Mouse (Mus musculus): Measurements from ENCODE around the gene Prdx2.
A peak's percentile ranks its signal among the peaks of the same experiment; 100 is the strongest.

The Prdx2 gene

DNA sequence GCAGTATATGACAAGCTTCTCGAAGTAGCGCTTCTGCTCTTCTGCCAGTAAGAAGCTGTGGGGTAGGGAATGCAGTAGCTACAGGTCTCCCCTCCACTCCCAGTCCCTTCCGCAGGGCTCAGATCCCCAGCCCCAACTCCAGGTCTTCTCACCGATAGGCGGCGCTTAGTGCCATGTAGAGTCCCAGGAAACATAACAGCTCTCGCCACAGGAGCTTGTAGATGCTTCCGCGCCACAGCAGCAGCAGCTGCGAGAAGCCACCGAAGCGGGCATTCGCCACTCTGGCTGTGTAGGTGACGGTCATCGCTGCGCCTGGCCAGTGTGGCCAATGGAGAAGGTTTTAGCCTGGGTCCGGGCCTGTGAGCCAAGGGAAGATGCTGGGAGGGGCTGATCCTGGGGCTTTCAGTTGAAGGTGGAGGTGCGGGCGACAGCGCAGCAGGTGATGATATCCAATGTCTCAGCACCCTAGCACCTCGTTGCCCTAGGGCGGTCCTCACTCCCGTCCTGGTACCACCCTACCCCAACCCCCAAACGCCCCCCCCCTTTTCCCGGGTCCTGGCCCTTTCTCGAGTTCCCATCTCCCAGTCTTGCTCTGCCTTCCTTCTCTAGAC is 43.9 kb downstream of the Prdx2 start:
- peak; percentile 75 for DNase-seq

DNA sequence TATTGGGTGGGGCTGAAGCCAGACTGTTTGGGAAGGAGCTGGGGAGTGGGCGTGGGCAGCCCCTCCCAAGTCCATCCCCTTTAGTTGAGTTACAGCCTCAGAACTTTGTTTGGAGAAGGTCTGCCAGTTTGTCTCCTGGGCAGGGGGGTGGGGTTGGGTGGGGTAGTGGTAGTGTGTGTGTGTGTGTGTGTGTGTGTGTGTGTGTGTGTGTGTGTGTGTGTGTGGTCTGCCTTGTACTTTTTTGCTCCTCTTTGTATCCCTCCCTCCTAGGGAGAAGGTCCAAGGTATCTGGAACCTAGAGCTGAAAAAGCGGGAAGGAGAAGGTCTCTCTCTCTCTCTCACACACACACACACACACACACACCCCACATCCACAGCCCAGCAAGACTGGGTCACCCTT is 45.0 kb downstream of the Prdx2 start, which contains the start of gene Best2:
Best2 (minus strand) TSS at position 101 of the 400 bp plus-strand sequence.
- no peak for DNase-seq

DNA sequence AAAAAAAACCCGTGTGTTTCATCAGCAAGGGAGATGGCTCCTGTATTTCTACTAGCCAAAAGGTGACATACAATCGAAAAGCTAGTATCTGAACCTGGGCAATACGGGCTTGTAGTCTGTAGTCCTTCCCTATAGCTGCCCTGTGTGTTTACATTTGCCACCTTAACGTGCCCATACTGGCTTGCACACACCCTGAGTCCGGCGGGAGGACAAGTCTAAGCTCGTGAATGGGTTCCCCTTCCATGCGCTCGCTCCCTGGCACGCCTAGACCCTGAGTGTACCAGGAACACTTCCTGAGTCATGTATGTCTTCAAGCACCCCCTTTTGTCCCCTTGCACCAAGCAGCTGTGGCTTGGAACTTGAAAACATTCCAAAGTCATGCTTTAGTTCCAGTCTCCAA is 47.3 kb downstream of the Prdx2 start:
- DNase-seq, result no peak

DNA sequence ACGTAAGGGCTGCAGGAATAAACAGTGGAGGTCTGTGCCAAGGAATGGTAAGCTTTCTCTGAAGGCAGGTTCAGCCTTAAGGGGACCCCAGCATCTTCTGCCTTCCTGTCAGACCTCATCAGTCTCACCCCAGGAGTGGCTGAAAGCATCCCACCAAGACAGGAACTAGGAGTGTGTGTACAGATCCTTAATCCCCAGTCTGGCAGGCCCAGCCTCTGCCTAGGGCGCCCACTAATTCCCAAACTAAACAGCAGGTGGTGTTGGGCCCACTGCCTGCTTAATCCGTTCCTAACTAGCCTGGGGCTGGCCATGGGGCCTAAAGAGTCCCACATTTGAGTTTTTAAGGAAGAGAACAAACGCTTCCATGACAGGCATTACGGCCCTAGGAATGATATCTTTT is 47.8 kb downstream of the Prdx2 start:
- no peak for DNase-seq

DNA sequence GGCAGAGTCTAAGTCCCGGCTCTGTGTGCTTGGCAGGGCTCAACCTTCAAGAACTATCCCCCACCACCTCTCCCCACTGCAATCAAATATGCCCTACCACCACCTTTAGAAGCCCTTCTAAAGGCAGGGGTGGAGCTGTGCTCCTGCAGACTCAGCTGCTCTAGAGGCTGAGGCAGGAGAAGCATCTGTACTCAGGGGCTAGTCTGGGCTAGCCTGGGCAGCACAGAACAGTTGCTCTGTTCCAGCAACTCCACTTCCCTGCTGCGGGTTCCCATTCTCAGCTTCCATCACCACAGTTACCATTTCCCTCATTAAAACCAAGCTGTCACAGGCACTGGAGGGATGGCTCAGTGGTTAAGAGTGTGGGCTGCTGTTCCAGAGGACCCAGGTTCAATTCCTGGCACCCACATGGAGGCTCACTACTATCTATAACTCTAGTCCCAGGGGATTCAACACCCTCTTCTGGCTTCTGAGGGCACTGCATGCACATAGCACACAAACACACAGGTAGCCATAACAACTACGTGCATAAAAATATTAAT is 52.2 kb downstream of the Prdx2 start:
- DNase-seq, result no peak

DNA sequence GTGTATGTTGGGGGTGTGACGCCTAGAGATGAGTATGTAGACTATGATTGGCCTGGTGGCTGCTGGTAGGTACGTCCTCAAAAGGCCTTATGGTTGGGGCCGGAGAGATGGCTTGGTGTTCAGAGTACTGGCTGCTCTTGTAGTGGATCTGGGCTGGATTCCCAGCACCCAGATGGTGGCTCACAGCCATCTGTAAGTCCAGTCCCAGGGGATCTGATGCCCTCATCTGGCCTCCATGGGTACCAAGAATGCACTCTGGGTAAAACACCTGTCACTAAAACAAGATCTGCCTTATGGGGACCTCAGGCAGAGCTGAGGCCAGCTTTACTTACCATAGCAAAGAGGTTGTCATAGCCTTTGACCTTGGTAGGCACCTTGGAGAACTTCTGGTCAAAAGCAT is 54.5 kb downstream of the Prdx2 start:
- no peak for DNase-seq

Data from right cerebral cortex, postnatal 14 days (tissue).